Comparison of ENCODE assay signal across 10 mouse cellular contexts in genomic region chr14:34936192-34936770, GRCm38 (mm10).
A peak's percentile ranks its signal among the peaks of the same experiment; 100 is the strongest.
DNase-seq lines count a peak whose midpoint lies in the region; ATAC-seq and TF ChIP-seq lines count a peak whose summit lies in the region.
"Had no signal": no experiment of that assay in that cellular context is flagged by ENCODE, and none has a peak within 500 bp of the region (broad histone marks: within the 10 kb centered on the region; RNA-seq: fewer than 3 reads in every experiment).

No protein-coding gene starts in this region.

- no peak overlapping the region for H3K27ac ChIP-seq in forebrain, embryonic 16.5 days (ENCODE audit: low read length)
- no peak overlapping the region for H3K27ac ChIP-seq in limb, embryonic 14.5 days (replicated peaks; ENCODE audit: low read depth, low read length)
- H3K27ac ChIP-seq: embryonic facial prominence, embryonic 13.5 days; liver, embryonic 13.5 days had no signal

- peak; percentile 12 for DNase-seq in kidney, adult 18-20 months
- DNase-seq in kidney, adult 11 months = no peak
- DNase-seq in kidney, adult 9 months = peak; percentile 27
- peak; percentile 36 for DNase-seq in limb, embryonic 14.5 days (ENCODE audit: low spot score)
- DNase-seq in urinary bladder, postnatal 4 days (ENCODE audit: low spot score in 2 of 2) = no peak
- DNase-seq in thymus, postnatal 36 days = no peak
- DNase-seq: heart, postnatal 4 days; liver, embryonic 13.5 days had no signal

- TF ChIP-seq POLR2A in limb, embryonic 14.5 days (IDR thresholded peaks at IDR 0.05; ENCODE audit: borderline replicate concordance, extremely low read depth, insufficient read depth, insufficient read length) = no peak

- H3K4me1 ChIP-seq in forebrain, embryonic 16.5 days (replicated peaks; ENCODE audit: control insufficient read depth, insufficient read depth, low read length) = peaks cover 9% of the 10 kb centered on the region
- peaks cover 10% of the 10 kb centered on the region for H3K4me1 ChIP-seq in limb, embryonic 14.5 days (ENCODE audit: control insufficient read depth, insufficient read depth, low read length)
- H3K4me1 ChIP-seq: liver, embryonic 13.5 days had no signal

- ATAC-seq in forebrain, embryonic 16.5 days = peak; percentile 41; the same call in 1 of the 2 replicates
- ATAC-seq in limb, embryonic 14.5 days (ENCODE audit: low FRiP score, low read depth) = no peak; the same call in 1 of the 2 replicates

- no peaks in the 10 kb centered on the region for H3K27me3 ChIP-seq in forebrain, embryonic 16.5 days (replicated peaks; ENCODE audit: control insufficient read depth, insufficient read depth, low read length)
- peaks cover 20% of the 10 kb centered on the region; the same call in 1 of the 2 replicates for H3K27me3 ChIP-seq in limb, embryonic 14.5 days (ENCODE audit: control insufficient read depth, insufficient read depth, low read length)
- H3K27me3 ChIP-seq: embryonic facial prominence, embryonic 13.5 days; liver, embryonic 13.5 days had no signal

- H3K36me3 ChIP-seq in forebrain, embryonic 16.5 days (ENCODE audit: control insufficient read depth, insufficient read depth) = no peaks in the 10 kb centered on the region
- no peaks in the 10 kb centered on the region for H3K36me3 ChIP-seq in limb, embryonic 14.5 days (ENCODE audit: control insufficient read depth, insufficient read depth, low read length)
- H3K36me3 ChIP-seq: embryonic facial prominence, embryonic 13.5 days; liver, embryonic 13.5 days had no signal

- H3K9me3 ChIP-seq in forebrain, embryonic 16.5 days (ENCODE audit: control insufficient read depth, low read length) = no peaks in the 10 kb centered on the region
- no peaks in the 10 kb centered on the region for H3K9me3 ChIP-seq in limb, embryonic 14.5 days (ENCODE audit: control insufficient read depth, low read length)
- H3K9me3 ChIP-seq: embryonic facial prominence, embryonic 13.5 days; liver, embryonic 13.5 days had no signal

- H3K4me2 ChIP-seq in forebrain, embryonic 16.5 days (ENCODE audit: low read length) = peak overlapping the region; percentile 21; the same call in 1 of the 2 replicates
- H3K4me2 ChIP-seq in limb, embryonic 14.5 days (replicated peaks; ENCODE audit: low read depth, low read length, severe bottlenecking) = peak overlapping the region; percentile 14; the same call in 1 of the 2 replicates
- H3K4me2 ChIP-seq: embryonic facial prominence, embryonic 13.5 days; liver, embryonic 13.5 days had no signal

- no peak overlapping the region for H3K4me3 ChIP-seq in forebrain, embryonic 16.5 days (replicated peaks; ENCODE audit: low read length)
- H3K4me3 ChIP-seq in limb, embryonic 14.5 days (replicated peaks; ENCODE audit: low read length) = no peak overlapping the region
- H3K4me3 ChIP-seq: embryonic facial prominence, embryonic 13.5 days; liver, embryonic 13.5 days had no signal

- 25% methylated on average over 13 of the region's 13 CpGs for WGBS in forebrain, embryonic 16.5 days
- WGBS in limb, embryonic 14.5 days = 19% methylated on average over 13 of the region's 13 CpGs

- no peak overlapping the region; the same call in 1 of the 2 replicates for H3K9ac ChIP-seq in forebrain, embryonic 16.5 days (replicated peaks; ENCODE audit: low read depth, low read length)
- no peak overlapping the region for H3K9ac ChIP-seq in limb, embryonic 14.5 days (ENCODE audit: low read depth, low read length, severe bottlenecking)
- H3K9ac ChIP-seq: embryonic facial prominence, embryonic 13.5 days; liver, embryonic 13.5 days had no signal

Comparison
In these comparisons a context has a peak if more than half of its experiments do, and no peak if none do; other contexts are left out.
1. DNase-seq: peak in kidney, adult 18-20 months (single experiment), kidney, adult 9 months (single experiment) and limb, embryonic 14.5 days (single experiment); none in kidney, adult 11 months (single experiment), urinary bladder, postnatal 4 days (0 of 2) and thymus, postnatal 36 days (0 of 2).